Mouse (Mus musculus) MEL (cell line): Measurements from ENCODE around the gene Kiss1r. TPM values are rescaled to one million over a fixed set of nuclear protein-coding genes. Genes with fewer than 3 reads are reported as not detected.

Experiments
- DNase-seq: peaks from one replicate; pipeline ENCODE4 v3.0.0; 2011; ENCODE audit warnings: low read depth, low spot score
- H3K27ac ChIP-seq: 2 replicates; pipeline ENCODE4 v1.5.1; 2012; ENCODE audit warnings: low read depth, mild to moderate bottlenecking, control low read depth, low read length, moderate library complexity; ENCODE audit not compliant: control insufficient read depth
- H3K27me3 ChIP-seq, 2 experiments: fragments of 150-350 bp in 1 of 2; sonication (generic) in 1 of 2; 2 replicates each; pipeline ENCODE4 v1.6.1; 2012; ENCODE audit warnings: low read length in 2 of 2, mild to moderate bottlenecking in 2 of 2, improper control_type of control experiment in 1 of 2, moderate library complexity in 1 of 2; ENCODE audit not compliant: insufficient read depth in 2 of 2, control insufficient read depth in 1 of 2
- H3K36me3 ChIP-seq, 2 experiments: 2 replicates each; pipeline ENCODE4 v1.6.1; 2012 to 2014; ENCODE audit warnings: low read length in 2 of 2, improper control_type of control experiment in 1 of 2, inconsistent platforms in 1 of 2, mild to moderate bottlenecking in 1 of 2; ENCODE audit not compliant: insufficient read depth in 2 of 2, control insufficient read depth in 1 of 2
- H3K4me1 ChIP-seq, 2 experiments: fragments of 150-350 bp in 1 of 2; sonication (generic) in 1 of 2; 2 replicates each; pipeline ENCODE4 v1.6.1; 2012; ENCODE audit warnings: low read length in 2 of 2, improper control_type of control experiment in 1 of 2, mild to moderate bottlenecking in 1 of 2; ENCODE audit not compliant: insufficient read depth in 2 of 2, control insufficient read depth in 1 of 2
- H3K4me3 ChIP-seq, 2 experiments: fragments of 150-350 bp in 1 of 2; sonication (generic) in 1 of 2; 2 replicates each; pipeline ENCODE4 v1.5.1; 2012; ENCODE audit warnings: low read depth in 2 of 2, low read length in 2 of 2, mild to moderate bottlenecking in 2 of 2, moderate library complexity in 2 of 2, control low read depth in 1 of 2, improper control_type of control experiment in 1 of 2; ENCODE audit not compliant: control insufficient read depth in 1 of 2, insufficient read depth in 1 of 2
- H3K79me2 ChIP-seq: 2 replicates; pipeline ENCODE4 v1.6.1; 2012; ENCODE audit warnings: mild to moderate bottlenecking, low read length, moderate library complexity; ENCODE audit not compliant: control insufficient read depth, poor library complexity, insufficient read depth
- H3K9ac ChIP-seq: 2 replicates; pipeline ENCODE4 v1.6.1; 2012; ENCODE audit warnings: low read depth, mild to moderate bottlenecking, control low read depth, low read length, moderate library complexity; ENCODE audit not compliant: control insufficient read depth, poor library complexity, severe bottlenecking
- H3K9me3 ChIP-seq: fragments of 150-350 bp; sonication (generic); replicated peaks from 2 replicates; pipeline ENCODE4 v1.6.1; 2012; ENCODE audit warnings: mild to moderate bottlenecking, low read length, improper control_type of control experiment, moderate library complexity; ENCODE audit not compliant: insufficient read depth
- CHD1 ChIP-seq: IDR thresholded peaks from 2 replicates; pipeline ENCODE4 v1.6.1; 2012; ENCODE audit warnings: low read depth, mild to moderate bottlenecking, inconsistent platforms, low read length, improper control_type of control experiment
- CTCF ChIP-seq, 3 experiments: IDR thresholded peaks in 2 of 3; conservative IDR thresholded peaks in 1 of 3; 2 replicates each; pipeline ENCODE4 v1.5.1; 2011 to 2012; ENCODE audit warnings: low read length in 3 of 3, low read depth in 2 of 3, mild to moderate bottlenecking in 2 of 3, improper control_type of control experiment in 1 of 3, inconsistent platforms in 1 of 3, mixed read lengths in 1 of 3, moderate library complexity in 1 of 3; ENCODE audit not compliant: control insufficient read depth in 1 of 3, insufficient read depth in 1 of 3, poor library complexity in 1 of 3, severe bottlenecking in 1 of 3
- ELF1 ChIP-seq: IDR thresholded peaks from 2 replicates; pipeline ENCODE4 v1.6.1; 2014; ENCODE audit warnings: low read depth, mild to moderate bottlenecking, inconsistent platforms, low read length, improper control_type of control experiment, moderate library complexity
- ETS1 ChIP-seq: IDR thresholded peaks from 2 replicates; pipeline ENCODE4 v1.6.1; 2012; ENCODE audit warnings: low read depth, mild to moderate bottlenecking, inconsistent platforms, low read length, improper control_type of control experiment, moderate library complexity
- GABPA ChIP-seq: IDR thresholded peaks from 2 replicates; pipeline ENCODE4 v1.6.1; 2012; ENCODE audit warnings: low read depth, mild to moderate bottlenecking, inconsistent platforms, low read length, improper control_type of control experiment, moderate library complexity
- GATA1 ChIP-seq: IDR thresholded peaks from 2 replicates; pipeline ENCODE4 v1.6.1; 2011; ENCODE audit warnings: low read depth, low read length, improper control_type of control experiment
- HCFC1 ChIP-seq: IDR thresholded peaks from 2 replicates; pipeline ENCODE4 v1.6.1; 2012; ENCODE audit warnings: low read depth, mild to moderate bottlenecking, inconsistent platforms, low read length, improper control_type of control experiment, moderate library complexity
- KAT2A ChIP-seq: conservative IDR thresholded peaks from 2 replicates; pipeline ENCODE4 v1.6.1; 2012; ENCODE audit warnings: low read depth, low read length, improper control_type of control experiment, inconsistent platforms
- MAX ChIP-seq: IDR thresholded peaks from 2 replicates; pipeline ENCODE4 v1.6.1; 2011; ENCODE audit warnings: low read length, improper control_type of control experiment
- MEF2A ChIP-seq: IDR thresholded peaks from 2 replicates; pipeline ENCODE4 v1.6.1; 2014; ENCODE audit warnings: low read depth, mild to moderate bottlenecking, inconsistent platforms, low read length, improper control_type of control experiment; ENCODE audit not compliant: poor library complexity, insufficient replicate concordance, severe bottlenecking; ENCODE audit errors: extremely low read depth
- MXI1 ChIP-seq: IDR thresholded peaks from 2 replicates; pipeline ENCODE4 v1.6.1; 2011; ENCODE audit warnings: mild to moderate bottlenecking, low read depth, low read length, improper control_type of control experiment
- MYB ChIP-seq: IDR thresholded peaks from 2 replicates; pipeline ENCODE4 v1.6.1; 2011; ENCODE audit warnings: mild to moderate bottlenecking, low read depth, low read length, improper control_type of control experiment
- NELFE ChIP-seq: IDR thresholded peaks from 2 replicates; pipeline ENCODE4 v1.6.1; 2011; ENCODE audit warnings: low read depth, low read length, improper control_type of control experiment
- POLR2AphosphoS2 ChIP-seq: IDR thresholded peaks from 2 replicates; pipeline ENCODE4 v1.6.1; 2011; ENCODE audit warnings: low read length, improper control_type of control experiment
- POLR2AphosphoS5 ChIP-seq: IDR thresholded peaks from 2 replicates; pipeline ENCODE4 v1.6.1; 2012; ENCODE audit warnings: low read depth, borderline replicate concordance, mild to moderate bottlenecking, inconsistent platforms, low read length, moderate library complexity, mixed read lengths
- RAD21 ChIP-seq: IDR thresholded peaks from 2 replicates; pipeline ENCODE4 v1.6.1; 2011; ENCODE audit warnings: mild to moderate bottlenecking, low read depth, low read length, improper control_type of control experiment
- RCOR1 ChIP-seq: IDR thresholded peaks from 2 replicates; pipeline ENCODE4 v1.6.1; 2012; ENCODE audit warnings: low read depth, mild to moderate bottlenecking, inconsistent platforms, low read length, improper control_type of control experiment
- TAL1 ChIP-seq: IDR thresholded peaks from 2 replicates; pipeline ENCODE4 v1.6.1; 2012; ENCODE audit warnings: mild to moderate bottlenecking, inconsistent platforms, low read length, moderate library complexity, mixed read lengths
- TBP ChIP-seq: IDR thresholded peaks from 2 replicates; pipeline ENCODE4 v1.8.0; 2011; ENCODE audit warnings: low read depth, low read length, improper control_type of control experiment
- USF2 ChIP-seq, 2 experiments: IDR thresholded peaks; 2 replicates each; pipeline ENCODE4 v1.6.1; 2011 to 2012; ENCODE audit warnings: improper control_type of control experiment in 2 of 2, low read length in 2 of 2, borderline replicate concordance in 1 of 2, inconsistent platforms in 1 of 2, low read depth in 1 of 2, mild to moderate bottlenecking in 1 of 2; ENCODE audit not compliant: insufficient read depth in 1 of 2
- ZC3H11A ChIP-seq: IDR thresholded peaks from 2 replicates; pipeline ENCODE4 v1.6.1; 2012; ENCODE audit warnings: low read depth, mild to moderate bottlenecking, inconsistent platforms, low read length, improper control_type of control experiment
- ZKSCAN1 ChIP-seq: IDR thresholded peaks from 2 replicates; pipeline ENCODE4 v1.6.1; 2012; ENCODE audit warnings: low read depth, mild to moderate bottlenecking, inconsistent platforms, low read length, improper control_type of control experiment, moderate library complexity
- ZMIZ1 ChIP-seq: IDR thresholded peaks from 2 replicates; pipeline ENCODE4 v1.6.1; 2012; ENCODE audit warnings: low read depth, mild to moderate bottlenecking, inconsistent platforms, low read length, improper control_type of control experiment, moderate library complexity
- ZNF384 ChIP-seq: IDR thresholded peaks from 2 replicates; pipeline ENCODE4 v1.6.1; 2012; ENCODE audit warnings: low read depth, mild to moderate bottlenecking, inconsistent platforms, low read length, improper control_type of control experiment
- polyA plus RNA-seq, 2 experiments: library from polyadenylated mRNA; stranded (reverse) in 1 of 2; unstranded in 1 of 2; fragments of >175 nt in 1 of 2; fragments of >200 nt in 1 of 2; gene quantifications; 2 replicates each; pipeline versions ENCODE4 v1.2.1 to v1.2.4; 2012; ENCODE audit warnings: low replicate concordance in 2 of 2, low read depth in 1 of 2; ENCODE audit not compliant: insufficient read length in 2 of 2, insufficient read depth in 1 of 2, missing spikeins in 1 of 2
- total RNA-seq: library from RNA; depleted of rRNA; stranded (reverse); fragments of 300-350 nt; gene quantifications from 2 replicates; pipeline ENCODE4 v1.2.3, GENCODE M21; 2012

Gene Kiss1r
- total and polyA plus RNA-seq, 3 experiments, result 9.1 to 23.5 TPM; not detected in 1

DNA sequence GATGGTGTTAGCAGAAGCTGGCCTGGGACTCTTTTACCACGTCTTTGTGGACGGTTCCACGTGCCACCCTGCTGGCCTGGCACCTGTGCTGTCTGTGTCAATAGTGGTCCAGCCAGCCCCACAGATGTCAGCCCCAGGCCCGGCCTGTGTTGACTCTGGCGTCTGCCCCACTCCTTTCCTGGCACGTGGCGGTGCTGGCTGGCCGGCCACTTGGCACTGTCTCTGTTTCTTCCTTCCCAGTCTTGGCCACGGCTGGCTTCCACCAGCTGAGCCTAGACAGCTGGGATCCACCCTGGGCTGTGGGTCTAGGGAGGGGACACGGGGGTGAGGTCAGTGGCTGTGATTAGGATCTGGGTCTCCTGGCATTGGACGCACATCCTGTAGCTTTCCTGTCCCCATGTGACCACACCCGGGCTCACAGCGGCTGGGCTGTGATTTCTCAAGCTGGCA, 17.5 kb downstream of the Kiss1r start:
- no peaks in the 10 kb centered on the region for H3K79me2 ChIP-seq
- H3K9ac ChIP-seq, result no peak overlapping the region
- H3K27me3 ChIP-seq, result no peaks in the 10 kb centered on the region
- no peak for TF ChIP-seq HCFC1
- no peak for TF ChIP-seq RCOR1
- TF ChIP-seq ETS1, result no peak
- TF ChIP-seq POLR2AphosphoS2, result no peak
- TF ChIP-seq RAD21, result no peak
- TF ChIP-seq KAT2A, result no peak
- TF ChIP-seq TAL1, result no peak
- TF ChIP-seq GABPA, result no peak
- no peak for TF ChIP-seq ELF1
- TF ChIP-seq USF2 (IDR thresholded peaks at IDR 0.05; ENCODE audit: borderline replicate concordance in 1 of 2, insufficient read depth in 1 of 2, low read depth in 1 of 2, low read length in 2 of 2), result no peak
- TF ChIP-seq MAX, result no peak
- TF ChIP-seq ZMIZ1, result no peak
- TF ChIP-seq ZKSCAN1, result no peak
- no peak for TF ChIP-seq NELFE
- no peak for TF ChIP-seq MEF2A
- TF ChIP-seq CHD1, result no peak
- no peak for TF ChIP-seq POLR2AphosphoS5
- TF ChIP-seq, all 39 proteins: peak for 0
- no peak overlapping the region for H3K4me3 ChIP-seq
- H3K9me3 ChIP-seq, result no peaks in the 10 kb centered on the region
- H3K27ac ChIP-seq, result no peak overlapping the region
- DNase-seq, result no peak
- H3K36me3 ChIP-seq, result no peaks in the 10 kb centered on the region
- H3K4me1 ChIP-seq, result no peaks in the 10 kb centered on the region

DNA sequence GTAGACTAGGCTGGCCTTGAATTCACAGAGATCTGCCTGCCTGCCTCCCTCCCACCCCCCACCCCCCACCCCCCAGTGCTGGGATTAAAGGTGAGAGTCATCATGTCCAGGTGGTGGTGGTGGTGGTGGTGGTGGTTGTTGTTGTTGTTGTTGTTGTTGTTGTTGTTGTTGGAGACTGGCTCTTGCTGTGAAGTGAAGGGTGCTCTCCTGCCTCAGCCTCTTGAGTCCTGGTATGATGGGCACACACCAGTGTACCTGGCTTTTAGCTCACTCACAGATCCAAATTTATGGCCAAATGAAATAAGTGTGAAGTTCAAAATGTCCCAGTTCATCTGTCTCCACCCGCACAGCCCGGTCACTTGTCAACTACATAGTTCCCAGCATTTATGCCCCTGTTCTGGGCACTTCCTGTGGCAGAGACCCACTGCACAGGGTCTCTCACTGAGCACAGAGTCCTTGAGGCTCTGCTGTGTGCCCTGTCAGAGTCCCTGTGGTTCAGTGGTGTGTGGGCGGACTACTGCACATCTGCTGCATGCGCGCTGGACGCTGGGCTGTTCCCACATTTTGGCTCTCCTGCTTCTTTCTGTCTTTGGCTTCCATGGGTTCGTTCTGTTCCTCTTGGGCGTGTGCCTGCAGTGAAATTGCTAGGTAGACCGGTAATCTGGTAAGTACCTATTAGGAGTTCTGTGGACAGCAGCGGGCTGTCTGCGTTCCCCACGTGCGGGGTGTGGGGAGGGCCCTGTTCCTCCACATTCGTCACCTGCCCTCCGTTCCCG, 18.2 kb downstream of the Kiss1r start:
- Histone ChIP-seq H3K79me2 (no peaks in the 10 kb centered on the region), H3K36me3 (no peaks in the 10 kb centered on the region), H3K4me1 (no peaks in the 10 kb centered on the region)
- TF ChIP-seq GATA1 (no peak), POLR2AphosphoS2 (no peak), MXI1 (no peak), ZC3H11A (no peak), TBP (no peak), ZNF384 (no peak), MYB (no peak), CTCF (IDR thresholded peaks at IDR 0.05 in 2 of 3, conservative IDR thresholded peaks at IDR 0.05 in 1 of 3; ENCODE audit: control insufficient read depth in 1 of 3, insufficient read depth in 1 of 3, low read depth in 2 of 3, low read length in 3 of 3, poor library complexity in 1 of 3, severe bottlenecking in 1 of 3) (no peak), POLR2AphosphoS5 (no peak)
- TF ChIP-seq, all 39 proteins: peak for 0
- Histone ChIP-seq H3K4me3 (no peak overlapping the region), H3K9ac (no peak overlapping the region), H3K27me3 (no peaks in the 10 kb centered on the region), H3K27ac (no peak overlapping the region), H3K9me3 (no peaks in the 10 kb centered on the region)
- no peak for DNase-seq
